Mouse (Mus musculus) limb, embryonic 10.5 days (tissue): ENCODE results near the gene Bco1. TPM values are rescaled to one million over a fixed set of nuclear protein-coding genes. Genes with fewer than 3 reads are reported as not detected.

Experiments used
- DNase-seq: peaks from one replicate; pipeline ENCODE4 v3.0.0-alpha.2; 2017; ENCODE audit warnings: low spot score
- H3K27ac ChIP-seq: fragments of 300-500 bp; sonication (generic); 2 replicates; pipeline ENCODE4 v1.5.1; 2016; ENCODE audit warnings: mild to moderate bottlenecking
- H3K27me3 ChIP-seq: fragments of 300-500 bp; sonication (generic); 2 replicates; pipeline ENCODE4 v1.6.1; 2016; ENCODE audit warnings: low read depth, mild to moderate bottlenecking; ENCODE audit not compliant: poor library complexity, severe bottlenecking
- H3K36me3 ChIP-seq: fragments of 300-500 bp; sonication (generic); 2 replicates; pipeline ENCODE4 v1.6.1; 2016; ENCODE audit warnings: mild to moderate bottlenecking, moderate library complexity
- H3K4me1 ChIP-seq: fragments of 300-500 bp; sonication (generic); 2 replicates; pipeline ENCODE4 v1.6.1; 2016
- H3K4me3 ChIP-seq: fragments of 300-500 bp; sonication (generic); 2 replicates; pipeline ENCODE4 v1.5.1; 2016; ENCODE audit warnings: mild to moderate bottlenecking, moderate library complexity
- H3K9me3 ChIP-seq: fragments of 300-500 bp; sonication (generic); replicated peaks from 2 replicates; pipeline ENCODE4 v1.6.1; 2016; ENCODE audit warnings: mild to moderate bottlenecking
- WGBS: fragments of 180-500 bp; shearing (Covaris S2); methylation state at CpG from one replicate; pipeline ENCODE4 v1.1.7; 2016; 5-methylcytosine and 5-hydroxymethylcytosine counted together
- polyA plus RNA-seq: library from polyadenylated mRNA; unstranded; fragments of >200 nt; fragmentation: Nextera tagmentation; extraction: Ambion mirVana; gene quantifications from 2 replicates; pipeline ENCODE4 v1.2.1, GENCODE M21; 2016

Bco1 gene
- polyA plus RNA-seq, 1 experiment from 2014 or later = not detected

- no peak overlapping the region for H3K4me3 ChIP-seq
- no peaks in the 10 kb centered on the region for H3K9me3 ChIP-seq
- no peaks in the 10 kb centered on the region for H3K27me3 ChIP-seq
- no peaks in the 10 kb centered on the region for H3K36me3 ChIP-seq
- DNase-seq = no peak
- H3K4me1 ChIP-seq = no peaks in the 10 kb centered on the region
- H3K27ac ChIP-seq = no peak overlapping the region
- 87% methylated on average over 8 of the region's 8 CpGs for WGBS
These were observed 31.4 kb downstream of the Bco1 start for GRCm38 (mm10) chr8:117127063-117127462.

DNA sequence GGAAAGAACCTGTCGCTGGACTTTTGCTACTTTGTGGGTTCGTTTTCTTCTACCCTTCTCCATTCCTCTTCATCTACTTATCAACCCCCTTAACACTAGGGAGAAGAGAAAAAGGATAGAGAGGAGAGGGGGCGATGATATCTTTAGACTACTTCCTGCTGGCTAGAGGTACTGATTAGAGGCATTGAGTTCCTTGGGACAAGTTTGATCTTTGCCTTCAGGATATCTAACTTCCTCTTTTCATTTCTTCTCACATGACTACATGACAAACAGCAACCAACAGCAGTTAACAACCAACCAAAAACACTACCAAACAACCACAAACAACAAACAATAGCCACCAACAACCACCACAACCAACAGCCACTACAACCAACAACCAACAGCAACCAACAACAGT is 38.0 kb downstream of the Bco1 start:
- DNase-seq = no peak
- no peaks in the 10 kb centered on the region for H3K4me1 ChIP-seq
- no peaks in the 10 kb centered on the region for H3K36me3 ChIP-seq
- H3K27me3 ChIP-seq = no peaks in the 10 kb centered on the region
- no peaks in the 10 kb centered on the region for H3K9me3 ChIP-seq
- no peak overlapping the region for H3K27ac ChIP-seq
- 94% methylated on average over 3 of the region's 3 CpGs for WGBS
- H3K4me3 ChIP-seq = no peak overlapping the region

GRCm38 (mm10) chr8:117136351-117136750 is 40.7 kb downstream of the Bco1 start:
- no peak for DNase-seq
- Histone ChIP-seq H3K4me3 (no peak overlapping the region), H3K27me3 (no peaks in the 10 kb centered on the region), H3K27ac (no peak overlapping the region), H3K9me3 (no peaks in the 10 kb centered on the region), H3K4me1 (no peaks in the 10 kb centered on the region), H3K36me3 (no peaks in the 10 kb centered on the region)
- WGBS = 6% methylated on average over 4 of the region's 4 CpGs

GRCm38 (mm10) chr8:117136763-117137162 is 41.1 kb downstream of the Bco1 start:
- Histone ChIP-seq H3K4me3 (no peak overlapping the region), H3K4me1 (no peaks in the 10 kb centered on the region), H3K27ac (no peak overlapping the region), H3K36me3 (no peaks in the 10 kb centered on the region), H3K9me3 (no peaks in the 10 kb centered on the region), H3K27me3 (no peaks in the 10 kb centered on the region)
- DNase-seq = no peak
- WGBS = 39% methylated on average over 2 of the region's 2 CpGs

DNA sequence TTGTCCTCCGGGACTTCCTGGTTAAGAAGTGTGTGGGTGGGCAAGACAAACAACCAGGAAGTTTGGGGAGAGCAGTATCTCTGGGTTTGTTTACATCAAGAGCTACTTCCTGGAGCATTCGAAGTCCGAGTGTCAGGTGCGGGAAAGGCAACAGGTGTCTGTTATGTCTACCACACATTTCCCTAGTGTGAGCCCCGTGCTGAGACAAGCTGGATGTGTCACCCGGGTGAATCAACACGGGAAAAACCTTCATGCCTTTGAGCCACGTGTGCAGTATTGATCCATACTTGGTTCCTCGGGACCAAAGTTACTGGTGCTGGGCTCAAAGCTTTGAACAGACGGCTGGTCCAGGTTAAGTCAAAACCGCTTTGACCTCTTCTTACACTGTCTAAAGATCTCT is 41.7 kb downstream of the Bco1 start:
- Histone ChIP-seq H3K4me3 (no peak overlapping the region), H3K27ac (no peak overlapping the region), H3K36me3 (no peaks in the 10 kb centered on the region), H3K27me3 (no peaks in the 10 kb centered on the region), H3K9me3 (no peaks in the 10 kb centered on the region), H3K4me1 (no peaks in the 10 kb centered on the region)
- WGBS = 65% methylated on average over 11 of the region's 11 CpGs
- no peak for DNase-seq

- DNase-seq = no peak
- H3K27me3 ChIP-seq = no peaks in the 10 kb centered on the region
- no peaks in the 10 kb centered on the region for H3K4me1 ChIP-seq
- no peak overlapping the region for H3K4me3 ChIP-seq
- WGBS = 93% methylated on average over 6 of the region's 6 CpGs
- H3K36me3 ChIP-seq = no peaks in the 10 kb centered on the region
- no peaks in the 10 kb centered on the region for H3K9me3 ChIP-seq
- H3K27ac ChIP-seq = no peak overlapping the region
These were observed 52.9 kb downstream of the Bco1 start for GRCm38 (mm10) chr8:117148520-117148919.

- Histone ChIP-seq H3K4me1 (peaks cover 30% of the 10 kb centered on the region), H3K9me3 (no peaks in the 10 kb centered on the region), H3K4me3 (no peak overlapping the region), H3K27ac (no peak overlapping the region), H3K27me3 (no peaks in the 10 kb centered on the region), H3K36me3 (no peaks in the 10 kb centered on the region)
- 93% methylated on average over 4 of the region's 4 CpGs for WGBS
- DNase-seq = no peak
These were observed 60.5 kb downstream of the Bco1 start for GRCm38 (mm10) chr8:117156149-117156548.

- WGBS = 14% methylated on average over 33 of the region's 33 CpGs
- no peaks in the 10 kb centered on the region for H3K36me3 ChIP-seq
- peaks cover 30% of the 10 kb centered on the region for H3K4me1 ChIP-seq
- no peak for DNase-seq
- no peaks in the 10 kb centered on the region for H3K9me3 ChIP-seq
- H3K4me3 ChIP-seq = peak overlapping the region; percentile 97
- no peaks in the 10 kb centered on the region for H3K27me3 ChIP-seq
- H3K27ac ChIP-seq = peak overlapping the region; percentile 92
These were observed 61.5 kb downstream of the Bco1 start for GRCm38 (mm10) chr8:117156866-117157768.

- H3K27me3 ChIP-seq = no peaks in the 10 kb centered on the region
- H3K4me3 ChIP-seq = peak overlapping the region; percentile 97
- H3K36me3 ChIP-seq = no peaks in the 10 kb centered on the region
- H3K4me1 ChIP-seq = peaks cover 30% of the 10 kb centered on the region
- peak; percentile 98 for DNase-seq
- 1% methylated on average over 45 of the region's 45 CpGs for WGBS
- H3K9me3 ChIP-seq = no peaks in the 10 kb centered on the region
- H3K27ac ChIP-seq = peak overlapping the region; percentile 92
These were observed 62.1 kb downstream of the Bco1 start for GRCm38 (mm10) chr8:117157769-117158091.

DNA sequence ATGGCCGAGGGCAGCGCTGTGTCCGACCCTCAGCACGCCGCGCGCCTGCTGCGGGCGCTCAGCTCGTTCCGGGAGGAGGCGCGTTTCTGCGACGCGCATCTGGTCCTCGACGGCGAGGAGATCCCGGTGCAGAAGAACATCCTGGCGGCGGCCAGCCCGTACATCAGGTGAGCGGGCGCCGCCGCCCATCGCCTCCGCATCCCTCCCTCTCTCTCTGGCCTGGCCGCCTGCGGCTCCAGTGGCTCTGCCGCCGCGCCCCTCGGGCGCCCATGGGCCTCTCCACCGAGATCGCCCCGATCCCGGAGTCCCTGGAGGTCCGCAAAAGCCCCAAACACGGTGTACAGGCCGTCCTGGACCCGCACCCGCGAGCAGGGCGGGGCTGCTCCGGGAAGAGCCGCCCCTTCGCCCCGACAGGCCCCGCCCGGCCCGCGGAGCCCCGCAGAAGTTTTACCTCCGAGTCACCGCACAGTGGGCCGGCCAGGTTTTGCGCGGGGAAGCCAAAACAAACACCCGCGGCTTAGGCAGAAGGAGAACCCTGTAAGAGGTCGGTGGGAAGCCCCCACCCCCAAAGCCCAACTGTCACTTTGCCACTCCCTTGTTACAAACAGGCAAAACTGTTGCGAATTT is 62.6 kb downstream of the Bco1 start, which contains the start of gene Gan:
Gan (plus strand) TSS at position 1 of the 627 bp plus-strand sequence.
- H3K27ac ChIP-seq = peak within 1 kb of the TSS; percentile 92
- H3K4me1 ChIP-seq = peaks cover 30% of the 10 kb centered on the region
- no peaks in the 10 kb centered on the region for H3K36me3 ChIP-seq
- H3K27me3 ChIP-seq = no peaks in the 10 kb centered on the region
- H3K9me3 ChIP-seq = no peaks in the 10 kb centered on the region
- under 1% methylated on average over 65 of the region's 65 CpGs for WGBS
- DNase-seq = no peak
- peak within 1 kb of the TSS; percentile 97 for H3K4me3 ChIP-seq

GRCm38 (mm10) chr8:117159031-117159430 is 63.4 kb downstream of the Bco1 start:
- Histone ChIP-seq H3K4me1 (peaks cover 30% of the 10 kb centered on the region), H3K4me3 (peak overlapping the region; percentile 97), H3K9me3 (no peaks in the 10 kb centered on the region), H3K36me3 (no peaks in the 10 kb centered on the region), H3K27ac (no peak overlapping the region), H3K27me3 (no peaks in the 10 kb centered on the region)
- DNase-seq = no peak
- WGBS = 64% methylated on average over 5 of the region's 5 CpGs

- H3K27me3 ChIP-seq = no peaks in the 10 kb centered on the region
- H3K4me1 ChIP-seq = peaks cover 3% of the 10 kb centered on the region; the same call in 1 of the 2 replicates
- no peaks in the 10 kb centered on the region for H3K9me3 ChIP-seq
- no peak overlapping the region for H3K27ac ChIP-seq
- DNase-seq = no peak
- no peak overlapping the region for H3K4me3 ChIP-seq
- WGBS = 88% methylated on average over 4 of the region's 4 CpGs
- no peaks in the 10 kb centered on the region for H3K36me3 ChIP-seq
These were observed 69.3 kb downstream of the Bco1 start for GRCm38 (mm10) chr8:117164912-117165311.

DNA sequence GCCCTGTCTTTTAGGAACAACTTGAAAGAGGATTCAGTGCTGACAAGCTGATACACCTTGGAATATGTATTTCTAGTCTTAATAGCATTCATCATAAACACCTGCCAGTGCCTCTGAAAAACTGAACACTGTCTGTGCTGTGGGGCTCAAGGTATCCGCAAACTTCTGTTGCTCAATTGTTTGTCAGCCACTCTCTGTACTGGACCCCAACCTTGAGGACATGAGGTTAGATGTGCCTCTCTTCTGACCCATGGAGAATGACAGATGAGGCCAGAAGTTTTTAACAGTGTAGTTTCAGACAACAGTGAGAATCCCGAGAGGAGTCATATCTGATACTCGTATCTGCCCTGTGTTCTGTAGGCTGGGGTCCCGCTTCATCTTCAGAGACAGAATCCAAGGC is 69.9 kb downstream of the Bco1 start:
- WGBS = 89% methylated on average over 4 of the region's 4 CpGs
- H3K4me3 ChIP-seq = no peak overlapping the region
- H3K36me3 ChIP-seq = no peaks in the 10 kb centered on the region
- H3K4me1 ChIP-seq = no peaks in the 10 kb centered on the region
- H3K27me3 ChIP-seq = no peaks in the 10 kb centered on the region
- H3K9me3 ChIP-seq = no peaks in the 10 kb centered on the region
- DNase-seq = no peak
- no peak overlapping the region for H3K27ac ChIP-seq
